11 mouse cellular contexts compared by ENCODE assay signal in the genomic region with DNA sequence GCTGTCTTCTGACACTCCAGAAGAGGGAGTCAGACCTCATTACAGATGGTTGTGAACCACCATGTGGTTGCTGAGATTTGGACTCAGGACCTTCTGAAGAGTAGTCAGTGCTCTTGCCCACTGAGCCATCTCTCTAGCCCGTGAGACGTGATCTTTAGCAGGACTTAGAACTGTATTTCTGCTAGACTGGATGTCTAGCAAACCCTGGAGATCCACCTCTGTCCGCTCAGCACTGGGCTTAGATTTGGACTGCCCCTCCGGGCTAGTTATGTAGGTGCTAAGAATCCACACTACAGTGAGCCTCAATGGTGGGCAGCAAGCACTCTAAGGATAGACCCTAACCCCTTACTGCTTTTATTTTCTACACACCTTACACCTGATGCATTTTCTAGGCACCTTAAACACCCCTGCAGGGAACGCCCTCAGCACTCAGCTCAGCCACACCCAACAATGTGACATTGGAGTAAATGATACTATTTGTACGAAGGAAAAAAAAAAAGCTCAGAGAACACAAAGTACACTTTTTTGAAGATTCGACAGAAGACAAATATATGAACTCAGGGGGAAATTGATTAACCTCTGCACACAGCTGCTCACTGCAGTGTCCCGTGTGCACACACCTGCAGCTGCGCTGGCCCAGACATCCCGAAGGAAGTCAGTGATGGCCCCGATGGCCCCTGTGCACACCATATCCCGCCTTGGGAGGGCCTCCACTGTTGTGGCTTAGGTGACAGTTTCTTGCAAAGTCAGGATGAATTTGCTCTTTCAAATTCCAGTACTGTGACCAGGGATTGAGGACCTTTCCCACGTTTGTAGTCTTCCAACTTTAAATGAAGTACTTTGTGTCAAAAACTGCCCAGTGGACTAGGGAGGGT. TPM values are rescaled to one million over a fixed set of nuclear protein-coding genes. Genes with fewer than 3 reads are reported as not detected.
DNase-seq lines count a peak whose midpoint lies in the region; ATAC-seq and TF ChIP-seq lines count a peak whose summit lies in the region.
"Had no signal": no experiment of that assay in that cellular context is flagged by ENCODE, and none has a peak within 500 bp of the region (broad histone marks: within the 10 kb centered on the region; RNA-seq: fewer than 3 reads in every experiment).

No protein-coding gene starts in this region.

- no peak for TF ChIP-seq CTCF in layer of hippocampus, adult 2 months (conservative IDR thresholded peaks at IDR 0.05)

- no peak for DNase-seq in layer of hippocampus, adult 2 months (ENCODE audit: low spot score in 2 of 2)
- DNase-seq in layer of hippocampus, adult 11-12 months (ENCODE audit: low spot score) = no peak
- DNase-seq in neural tube, embryonic 10.5 days (ENCODE audit: extremely low spot score, low spot score) = peak; percentile 16
- DNase-seq in urinary bladder, postnatal 4 days (ENCODE audit: low spot score in 2 of 2) = no peak
- no peak for DNase-seq in spleen, adult 12 weeks (ENCODE audit: low spot score)
- no peak for DNase-seq in embryo, embryonic 10 days (ENCODE audit: low spot score)

- peak overlapping the region; percentile 41; the same call in 1 of the 2 replicates for H3K4me3 ChIP-seq in layer of hippocampus, adult 2 months
- H3K4me3 ChIP-seq in brown adipose tissue, adult 24 weeks (ENCODE audit: insufficient read depth, low read depth, low read length) = peak overlapping the region; percentile 58
- no peak overlapping the region for H3K4me3 ChIP-seq in hindbrain, embryonic 16.5 days (ENCODE audit: low read length)

- ATAC-seq in hindbrain, embryonic 16.5 days = no peak

- no peaks in the 10 kb centered on the region for H3K36me3 ChIP-seq in hindbrain, embryonic 16.5 days (ENCODE audit: control insufficient read depth, insufficient read depth, low read length)

- WGBS in hindbrain, embryonic 16.5 days = 70% methylated on average over 13 of the region's 13 CpGs

- H3K27me3 ChIP-seq in hindbrain, embryonic 16.5 days (replicated peaks; ENCODE audit: control insufficient read depth, insufficient read depth, low read length) = peaks cover 47% of the 10 kb centered on the region

- no peak overlapping the region for H3K9ac ChIP-seq in hindbrain, embryonic 16.5 days (ENCODE audit: low read depth, low read length)

- H3K4me1 ChIP-seq in brown adipose tissue, adult 24 weeks (ENCODE audit: control insufficient read depth, insufficient read depth, insufficient read length, low read length) = peaks cover 5% of the 10 kb centered on the region; the same call in 1 of the 2 replicates
- H3K4me1 ChIP-seq in hindbrain, embryonic 16.5 days (ENCODE audit: control insufficient read depth, insufficient read depth, low read depth, low read length) = peaks cover 28% of the 10 kb centered on the region

- peak overlapping the region; percentile 69; the same call in 1 of the 2 replicates for H3K27ac ChIP-seq in layer of hippocampus, adult 2 months
- H3K27ac ChIP-seq in brown adipose tissue, adult 24 weeks (replicated peaks; ENCODE audit: low read depth, low read length) = no peak overlapping the region
- H3K27ac ChIP-seq in hindbrain, embryonic 16.5 days (ENCODE audit: low read depth, low read length) = no peak overlapping the region

- no peaks in the 10 kb centered on the region for H3K9me3 ChIP-seq in hindbrain, embryonic 16.5 days (ENCODE audit: control insufficient read depth, low read length)

- peak overlapping the region; percentile 50 for H3K4me2 ChIP-seq in hindbrain, embryonic 16.5 days (ENCODE audit: low read length)

RNA-seq across cellular contexts. Expression of a gene that starts 3.4 kb away (rescaled TPM):
- total RNA-seq in layer of hippocampus, adult 2 months (2021) = 100 to 1,000 TPM; 636 to 650 TPM
- polyA plus RNA-seq in brown adipose tissue, adult 24 weeks (2012; ENCODE audit: insufficient read depth, insufficient read length, missing spikeins) = 526 and 987 TPM in 2 replicates
- polyA plus RNA-seq in hindbrain, embryonic 16.5 days (2015; fragmentation: Nextera tagmentation; extraction: Ambion mirVana) = 126 and 210 TPM in 2 replicates

RNA-seq across cellular contexts. Expression of a gene that starts 9.8 kb away (rescaled TPM):
- 100 to 1,000 TPM; 545 to 546 TPM for total RNA-seq in layer of hippocampus, adult 2 months (2021)
- polyA plus RNA-seq in brown adipose tissue, adult 24 weeks (2012; ENCODE audit: insufficient read depth, insufficient read length, missing spikeins) = 62.4 and 160 TPM in 2 replicates
- 30.4 and 53.8 TPM in 2 replicates for polyA plus RNA-seq in hindbrain, embryonic 16.5 days (2015; fragmentation: Nextera tagmentation; extraction: Ambion mirVana)

RNA-seq across cellular contexts. Expression of a gene that starts 29.9 kb away (rescaled TPM):
- 1,000 to 10,000 TPM; 1,175 to 1,192 TPM for total RNA-seq in layer of hippocampus, adult 2 months (2021)
- polyA plus RNA-seq in brown adipose tissue, adult 24 weeks (2012; ENCODE audit: insufficient read depth, insufficient read length, missing spikeins) = not detected in 2 replicates
- 242 and 317 TPM in 2 replicates for polyA plus RNA-seq in hindbrain, embryonic 16.5 days (2015; fragmentation: Nextera tagmentation; extraction: Ambion mirVana)

RNA-seq across cellular contexts. Expression of a gene that starts 32.1 kb away (rescaled TPM):
- total RNA-seq in layer of hippocampus, adult 2 months (2021) = 10 to 100 TPM; 62.9 to 66.3 TPM
- polyA plus RNA-seq in brown adipose tissue, adult 24 weeks (2012; ENCODE audit: insufficient read depth, insufficient read length, missing spikeins) = 5.0 and 6.4 TPM in 2 replicates
- polyA plus RNA-seq in hindbrain, embryonic 16.5 days (2015; fragmentation: Nextera tagmentation; extraction: Ambion mirVana) = 54.0 and 62.1 TPM in 2 replicates

RNA-seq across cellular contexts. Expression of a gene that starts 45.3 kb away (rescaled TPM):
- total RNA-seq in layer of hippocampus, adult 2 months (2021) = not detected
- not detected in 2 replicates for polyA plus RNA-seq in brown adipose tissue, adult 24 weeks (2012; ENCODE audit: insufficient read depth, insufficient read length, missing spikeins)
- polyA plus RNA-seq in hindbrain, embryonic 16.5 days (2015; fragmentation: Nextera tagmentation; extraction: Ambion mirVana) = not detected in 2 replicates
- total RNA-seq: adrenal gland, postnatal 36 days had no signal
- polyA plus RNA-seq: frontal cortex, adult 2 months; limb, embryonic 11.5 days had no signal

Comparison
In these comparisons a context has a peak if more than half of its experiments do, and no peak if none do; other contexts are left out.
1. RNA of a gene that starts 29.9 kb away (polyA plus RNA-seq): 242 to 317 TPM in hindbrain, embryonic 16.5 days; not detected in brown adipose tissue, adult 24 weeks; every median in the first group is over 100 times any median in the second.